Mouse (Mus musculus) adrenal gland, postnatal 10 days (tissue): ENCODE measurements at regions not wholly inside any gene's neighbourhood (a gene's known extent, or its start where the extent isn't known, plus 50 kb on each side); places are given as distances from the start of the nearest gene placed in this dataset.
A peak's percentile ranks its signal among the peaks of the same experiment; 100 is the strongest.

Experiments
- DNase-seq: peaks from one replicate; pipeline ENCODE4 v3.0.0; 2021; ENCODE audit warnings: mixed read lengths

DNA sequence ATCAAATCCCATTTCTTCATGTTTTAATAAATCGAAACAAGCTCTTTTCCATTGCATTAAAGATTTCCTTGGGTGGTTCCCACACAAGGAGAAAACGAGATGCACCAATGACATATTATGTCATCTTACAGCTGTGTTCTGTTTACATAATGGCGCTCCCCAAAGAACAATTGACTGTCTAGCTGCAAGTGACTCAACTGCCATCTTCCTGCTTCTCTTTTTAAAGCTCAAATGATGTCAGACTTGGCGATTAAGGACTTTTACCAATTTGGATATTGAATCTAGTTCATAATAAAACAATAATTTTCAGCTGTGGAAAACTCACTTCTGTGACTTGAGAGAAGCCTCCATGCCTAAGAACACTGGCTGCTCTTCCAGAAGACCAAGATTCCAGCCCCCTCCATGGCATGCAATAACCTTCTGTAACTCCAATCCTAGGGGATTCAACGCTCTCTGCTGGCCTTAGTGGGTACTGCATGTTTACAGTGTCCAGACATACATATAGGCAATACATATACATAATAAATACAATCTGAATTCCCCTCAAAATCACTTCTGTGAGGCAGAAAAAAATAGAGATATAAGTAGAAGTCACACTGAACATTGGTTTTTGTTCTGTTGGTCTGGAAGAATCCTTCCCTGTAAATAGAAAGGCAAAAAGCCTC lies 318.7 kb downstream of the Rnd3 start:
- no peak for DNase-seq

DNA sequence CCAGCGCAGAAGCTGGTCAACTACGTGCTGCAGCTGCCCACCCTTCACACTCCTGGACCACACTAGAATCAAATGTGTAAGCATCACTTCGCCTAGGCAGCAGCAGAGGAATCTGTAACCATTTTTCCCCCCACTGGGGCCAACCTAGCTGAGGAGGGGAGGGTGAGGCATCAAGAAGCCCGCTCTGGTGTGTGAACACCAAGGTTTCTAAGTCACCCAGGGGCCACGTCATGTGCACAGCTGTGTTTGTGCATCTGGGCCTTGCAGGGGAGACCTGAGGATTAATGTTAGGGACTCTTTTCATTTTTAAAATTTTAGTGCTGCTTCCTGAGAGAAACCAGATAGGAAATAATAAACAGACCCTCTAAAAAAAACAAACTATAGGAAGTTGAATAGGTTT lies 321.8 kb downstream of the Rnd3 start:
- DNase-seq, result no peak

DNA sequence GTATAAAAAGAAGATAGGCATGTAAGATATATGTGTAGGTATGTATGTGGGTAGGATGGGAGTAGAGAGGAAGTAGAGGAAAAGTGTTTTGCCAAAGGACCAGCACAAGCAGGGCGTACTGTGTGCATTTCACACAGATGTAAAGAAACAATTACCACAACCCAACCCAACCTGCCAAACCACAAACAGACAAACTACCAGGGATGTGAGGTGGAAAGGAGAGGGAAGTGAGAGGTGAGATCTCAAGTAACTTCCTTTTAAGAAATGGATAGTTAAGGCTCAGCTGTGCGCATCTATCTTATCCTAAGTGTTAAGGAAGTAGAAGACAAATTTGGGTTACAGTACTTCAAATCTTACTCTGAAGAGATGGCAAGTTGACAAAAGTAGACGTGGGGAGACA lies 322.4 kb downstream of the Rnd3 start:
- no peak for DNase-seq

DNA sequence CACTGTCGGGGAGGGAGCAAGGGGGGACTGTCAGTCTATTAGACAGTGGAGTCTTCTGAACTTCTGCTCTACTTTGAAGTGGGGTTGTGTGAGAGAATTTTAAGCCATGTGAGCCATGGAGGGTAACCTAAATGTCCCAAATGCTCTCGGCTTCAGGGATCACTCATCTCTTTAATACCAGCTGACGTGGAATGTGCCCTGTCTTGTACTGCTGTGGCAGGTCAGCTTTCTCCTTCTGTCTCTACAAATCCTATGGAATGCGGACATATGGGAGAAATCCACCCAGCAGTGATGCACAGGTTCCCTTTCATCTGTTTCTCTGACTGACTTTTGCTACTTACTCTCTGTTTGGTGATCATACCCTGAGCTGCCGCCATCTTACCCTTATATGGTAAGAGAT lies 323.3 kb downstream of the Rnd3 start:
- no peak for DNase-seq

DNA sequence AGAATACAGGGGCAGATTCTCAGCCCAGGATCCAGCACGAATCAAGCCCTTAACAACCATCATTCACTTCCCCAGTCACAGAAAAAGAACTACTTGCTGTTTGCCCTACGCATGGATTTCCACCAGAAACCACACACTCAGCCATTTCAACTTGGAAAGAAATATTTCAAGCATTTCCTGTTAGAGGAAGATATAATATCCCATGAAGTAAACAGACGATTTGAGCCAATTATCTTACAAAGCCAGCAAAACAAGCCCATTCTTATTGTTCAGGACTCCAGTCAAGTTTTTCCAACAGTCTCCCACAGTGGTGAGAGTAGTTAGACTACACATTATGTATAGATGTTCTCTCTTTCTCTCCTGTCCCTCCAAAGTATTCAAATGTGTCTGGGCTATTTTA lies 324.1 kb downstream of the Rnd3 start:
- no peak for DNase-seq

DNA sequence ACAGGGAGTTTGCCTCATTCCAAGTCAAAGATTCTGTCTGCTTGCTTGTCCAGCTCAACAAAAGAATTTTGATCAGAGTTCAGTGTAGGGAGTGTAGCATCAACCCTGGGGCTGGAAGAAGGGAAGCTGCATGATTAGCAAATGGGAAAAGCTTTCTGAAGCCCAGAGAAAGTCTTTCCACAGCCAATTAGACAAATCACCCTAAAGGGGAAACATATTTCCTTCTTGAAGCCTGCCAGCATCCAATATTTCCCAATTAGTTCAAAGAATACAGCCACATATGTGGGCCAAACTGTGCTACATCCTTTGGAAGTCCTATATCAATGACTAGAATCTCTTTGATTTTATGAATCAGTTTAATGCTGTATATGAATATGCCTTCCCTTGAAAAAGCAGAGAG lies 326.2 kb downstream of the Rnd3 start:
- DNase-seq, result no peak

DNA sequence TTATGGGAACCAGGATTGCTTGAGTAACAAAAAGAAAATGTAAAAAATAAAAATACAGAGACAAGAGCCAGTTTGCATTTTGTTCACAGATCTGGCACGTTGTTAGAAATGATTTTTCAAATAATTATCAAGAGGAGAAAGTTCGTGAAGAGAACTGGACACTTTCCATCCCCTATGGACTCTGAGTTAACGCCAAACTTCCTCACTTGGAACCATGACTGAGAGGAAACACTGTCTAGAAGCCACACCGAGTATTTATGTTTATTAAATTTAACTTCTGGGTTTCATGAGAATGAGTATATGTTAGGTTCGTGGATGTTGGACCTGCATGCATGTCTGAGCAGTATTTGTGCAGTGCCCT lies 329.6 kb downstream of the Rnd3 start:
- DNase-seq, result no peak

DNA sequence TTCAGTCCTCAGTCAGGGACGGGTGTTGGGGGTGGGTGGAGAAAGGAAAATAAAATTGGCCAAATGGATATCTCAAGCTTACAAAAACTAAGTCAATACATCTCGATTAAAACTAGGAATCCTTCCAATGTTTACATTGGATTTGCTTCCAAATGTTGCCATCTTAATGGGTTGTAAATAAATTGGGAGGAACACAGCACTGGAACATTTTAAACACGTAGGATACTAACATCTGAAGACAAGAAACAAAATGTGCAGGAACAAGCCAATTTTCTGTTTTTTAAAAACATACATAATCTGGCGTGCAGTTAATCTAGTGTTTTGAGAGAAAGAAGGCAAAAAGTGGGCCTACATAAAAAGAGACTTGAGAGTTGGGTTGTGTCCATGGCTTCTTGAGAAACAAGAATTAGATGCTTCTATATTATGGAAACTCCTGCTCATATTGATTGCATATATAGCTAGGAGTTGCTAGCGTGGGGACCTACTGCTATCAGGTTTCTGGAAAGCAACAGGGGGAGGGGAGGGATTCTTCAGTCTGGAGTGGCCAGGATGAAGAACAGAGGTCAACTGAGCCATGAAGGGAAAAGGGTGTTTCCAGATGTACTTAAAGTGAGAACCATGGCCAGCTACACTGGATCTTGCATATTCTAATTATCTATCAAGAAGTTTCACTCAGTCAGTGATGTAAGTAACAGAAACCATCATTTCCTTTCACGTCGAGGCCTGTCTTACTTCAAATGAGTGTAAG lies 330.2 kb downstream of the Rnd3 start:
- DNase-seq, result no peak

DNA sequence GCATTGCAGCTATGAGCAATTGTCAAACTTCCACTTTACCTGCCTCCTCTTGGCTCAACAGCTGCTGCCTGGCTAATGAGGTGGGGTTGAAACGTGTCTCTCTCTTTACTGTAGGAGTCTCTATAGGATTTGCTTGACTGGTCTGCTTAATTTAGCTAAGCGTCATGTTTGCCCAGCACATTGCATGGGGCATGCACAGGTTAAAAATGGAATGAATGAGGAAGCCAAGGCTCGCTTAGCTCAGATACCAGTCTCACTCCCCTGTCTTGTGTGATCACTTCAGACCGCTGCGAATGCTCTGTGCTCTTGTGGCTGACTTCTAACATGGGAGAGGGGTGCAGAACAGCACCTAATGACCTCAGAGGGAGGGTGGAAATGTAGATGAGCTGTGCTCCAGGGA lies 332.5 kb downstream of the Rnd3 start:
- no peak for DNase-seq

DNA sequence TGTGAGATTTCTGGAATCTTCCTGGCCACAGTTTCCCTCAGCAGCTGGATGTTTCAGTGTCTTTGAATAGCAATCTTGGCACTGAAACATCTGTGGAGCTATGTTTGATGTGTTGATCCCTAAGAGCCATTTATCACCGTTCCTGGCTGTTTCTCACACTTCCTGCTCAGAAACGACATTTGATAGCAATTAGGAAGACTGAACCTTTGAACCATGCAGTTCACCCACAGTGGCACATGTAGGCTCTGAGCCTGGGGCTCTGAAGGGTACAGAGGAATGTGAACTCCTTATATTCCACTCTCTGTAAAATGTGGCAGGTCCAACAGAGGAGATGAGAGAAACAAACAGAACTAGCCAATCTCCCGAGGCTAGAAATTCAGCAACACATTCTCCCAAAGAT lies 333.4 kb downstream of the Rnd3 start:
- no peak for DNase-seq

DNA sequence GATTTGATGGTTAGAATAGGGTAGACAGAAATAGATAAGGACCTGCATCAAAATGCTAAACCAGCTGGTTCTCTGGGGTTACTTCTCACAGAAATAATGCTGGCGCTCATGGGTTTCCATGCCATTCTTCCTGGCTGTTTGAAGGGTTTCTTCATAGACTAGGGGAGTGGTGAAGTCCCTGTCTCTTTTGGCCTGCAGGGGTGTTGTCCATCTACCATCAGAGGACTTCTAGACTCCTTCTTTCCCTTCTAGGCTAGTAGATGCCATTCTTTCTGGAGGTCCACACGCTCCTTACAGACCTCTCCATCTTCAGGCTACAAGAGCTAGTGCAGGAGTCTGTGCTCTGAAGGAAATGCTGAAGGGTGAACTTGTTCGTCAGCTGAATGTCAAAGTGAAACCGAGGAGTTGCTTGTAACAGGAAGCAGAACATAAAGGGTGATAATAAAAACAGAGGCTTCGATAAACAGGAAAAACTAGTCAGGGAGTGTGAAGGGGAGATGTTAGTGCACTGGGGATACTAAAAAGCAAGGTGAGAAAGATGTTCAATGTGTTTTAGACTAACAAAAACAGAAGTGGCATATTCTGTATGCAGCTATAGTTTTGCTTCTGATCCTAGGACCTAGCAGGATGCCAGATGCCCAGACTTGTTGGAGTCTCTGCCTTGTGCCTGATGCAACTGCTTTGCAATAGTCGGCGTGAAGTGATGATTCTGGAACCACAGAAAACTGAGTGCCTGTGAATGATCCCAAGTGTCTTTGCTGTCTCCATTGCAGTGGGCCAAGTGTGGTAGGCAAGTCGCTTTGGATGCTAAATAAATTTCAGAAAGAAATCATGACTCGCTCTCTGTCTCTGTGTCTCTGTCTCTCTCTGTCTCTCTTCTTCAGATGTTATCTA lies 335.1 kb downstream of the Rnd3 start:
- no peak for DNase-seq

DNA sequence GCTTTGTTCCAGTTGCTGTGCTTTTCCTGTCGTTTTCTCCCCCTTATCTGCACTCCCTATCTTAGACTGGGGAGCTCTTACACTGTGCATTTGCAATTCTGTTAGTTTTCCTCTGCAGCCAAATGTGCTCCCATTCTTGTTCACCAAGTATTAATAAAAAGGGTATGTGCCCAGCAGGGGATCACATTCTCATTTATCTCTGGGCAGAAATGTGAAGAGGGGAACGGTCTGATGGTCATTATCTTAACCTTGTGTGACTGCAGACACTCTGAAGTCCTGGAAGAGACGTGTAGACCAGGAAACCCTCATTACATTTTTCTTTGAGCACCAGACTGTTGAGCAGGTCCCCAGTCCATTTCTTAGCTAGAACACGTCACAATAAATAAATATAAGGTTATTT lies 336.6 kb downstream of the Rnd3 start:
- no peak for DNase-seq

DNA sequence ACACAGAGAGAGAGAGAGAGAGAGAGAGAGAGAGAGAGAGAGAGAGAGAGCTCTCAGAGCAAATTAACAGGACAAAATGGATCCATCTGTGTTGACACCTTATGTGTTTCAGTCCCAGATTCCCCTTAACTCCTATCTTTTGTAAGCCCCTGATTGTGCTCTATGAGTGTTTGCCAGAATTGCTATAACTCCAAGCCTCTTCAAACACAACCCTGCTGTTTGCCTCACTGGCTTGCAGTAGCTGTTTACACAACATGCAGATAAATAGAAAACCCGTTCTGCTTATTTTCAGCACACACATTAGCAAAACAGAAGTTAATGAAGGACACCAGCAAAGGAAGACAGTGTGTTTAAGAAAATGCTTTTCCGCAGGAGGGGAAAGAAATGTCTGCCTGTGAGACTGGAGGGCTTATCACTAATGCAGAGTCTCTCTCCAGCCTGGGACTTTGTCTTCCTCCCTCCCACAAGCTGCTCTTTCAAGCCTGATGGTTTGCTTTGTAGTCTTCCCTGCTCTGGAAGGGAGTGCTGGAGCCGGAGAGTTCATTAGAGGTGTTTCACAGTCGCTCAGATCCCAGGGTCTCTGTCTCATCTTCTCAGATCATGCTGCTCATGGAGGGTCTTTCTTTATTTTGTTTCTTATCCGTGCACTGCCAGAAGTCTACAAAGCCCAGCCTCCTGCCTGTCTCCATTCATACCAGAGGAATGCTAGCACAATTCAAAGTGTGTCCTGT lies 338.4 kb downstream of the Rnd3 start:
- DNase-seq, result no peak

DNA sequence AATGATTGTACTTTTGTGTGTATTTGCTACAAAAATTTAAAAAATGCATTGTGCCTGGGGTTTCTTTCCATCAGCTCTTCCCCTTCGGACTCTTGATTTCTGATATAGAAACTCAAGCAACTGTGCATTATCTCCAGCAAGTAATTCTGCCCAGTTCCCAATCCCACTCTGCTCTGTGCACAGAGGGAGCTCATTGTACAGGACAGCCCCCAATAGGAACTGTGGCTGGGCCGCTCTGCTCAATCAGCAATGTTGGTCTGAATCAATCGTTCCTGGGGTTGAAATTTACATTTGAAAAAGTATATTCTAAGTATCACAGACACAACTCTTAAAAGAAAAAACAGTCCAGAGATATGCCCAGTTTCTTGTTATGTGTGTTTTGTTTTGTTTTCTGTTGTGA lies 339.1 kb downstream of the Rnd3 start:
- no peak for DNase-seq

DNA sequence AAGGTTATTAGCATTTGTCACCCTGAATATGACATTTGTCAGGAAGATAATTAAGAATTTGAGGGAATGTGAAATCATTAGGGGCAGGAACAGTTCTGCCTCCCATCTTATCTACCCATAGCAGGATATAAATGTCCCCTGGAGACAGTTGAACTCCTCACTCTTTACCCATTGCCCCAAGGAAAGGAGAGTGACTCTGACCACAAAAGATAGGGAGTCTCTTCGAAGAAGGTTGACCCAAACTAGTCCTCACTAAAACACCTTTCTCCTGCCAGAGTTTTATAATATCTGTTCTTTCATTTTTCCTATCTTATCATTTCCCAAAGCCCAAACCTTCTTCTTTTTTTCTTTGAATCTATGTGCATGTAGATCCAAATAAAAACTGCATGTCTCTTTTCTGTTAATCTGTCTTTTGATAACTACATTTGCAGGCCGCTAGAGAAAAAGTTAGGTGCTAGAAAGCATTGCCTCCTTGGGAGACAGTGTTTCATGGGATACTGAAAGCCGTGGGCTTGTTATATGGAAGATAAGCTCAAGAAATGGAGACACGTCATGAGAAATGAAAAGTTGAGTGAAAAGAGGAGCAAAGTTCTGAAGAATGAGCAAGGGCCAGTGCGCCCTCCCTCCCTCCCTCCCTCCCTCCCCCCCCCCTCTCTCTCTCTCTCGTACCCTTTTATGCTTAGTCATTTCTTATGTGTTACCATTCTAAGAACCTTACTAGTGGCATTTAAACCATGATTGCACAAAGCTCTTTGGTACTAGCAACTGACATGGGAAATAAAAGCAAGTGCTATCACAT lies 341.6 kb downstream of the Rnd3 start:
- DNase-seq, result no peak

DNA sequence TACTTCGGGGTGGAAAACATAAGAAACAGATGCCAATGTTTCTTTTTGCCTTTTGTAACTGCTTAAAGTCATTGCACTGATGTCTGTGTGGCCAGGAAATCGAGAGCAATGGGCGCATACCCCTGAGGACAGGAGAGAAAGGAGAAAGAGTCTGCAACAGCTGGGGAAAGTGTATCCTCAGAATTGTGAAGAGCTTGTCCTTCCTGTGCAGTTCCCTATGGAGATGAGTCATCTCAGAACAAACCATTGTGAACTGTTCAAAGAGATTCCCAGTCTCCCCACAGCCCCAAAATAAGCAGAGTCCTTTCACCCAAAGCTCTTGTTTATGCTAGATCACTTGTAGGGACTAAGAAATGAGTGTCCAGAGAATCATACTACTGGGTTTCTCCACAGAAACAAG lies 343.3 kb downstream of the Rnd3 start:
- no peak for DNase-seq

DNA sequence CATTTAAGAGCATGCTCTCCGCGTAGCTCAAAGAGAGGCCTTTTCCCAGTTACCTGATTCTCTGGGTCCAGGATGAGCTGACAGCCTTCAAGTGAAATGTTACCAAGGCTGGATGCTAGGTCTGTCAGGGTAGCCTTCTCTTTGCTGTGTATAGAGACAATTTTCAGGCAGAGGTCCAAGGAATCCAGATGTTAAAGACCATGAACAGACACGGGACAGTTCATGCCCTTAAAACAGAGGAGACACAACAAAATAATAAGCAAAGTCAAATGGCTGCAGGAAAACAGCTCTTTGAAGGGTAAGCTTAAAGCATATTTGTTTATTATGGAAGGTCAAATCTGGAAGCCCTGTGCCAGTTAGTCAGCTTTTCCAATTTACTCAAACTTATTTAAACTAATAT lies 352.8 kb downstream of the Rnd3 start:
- DNase-seq, result no peak

DNA sequence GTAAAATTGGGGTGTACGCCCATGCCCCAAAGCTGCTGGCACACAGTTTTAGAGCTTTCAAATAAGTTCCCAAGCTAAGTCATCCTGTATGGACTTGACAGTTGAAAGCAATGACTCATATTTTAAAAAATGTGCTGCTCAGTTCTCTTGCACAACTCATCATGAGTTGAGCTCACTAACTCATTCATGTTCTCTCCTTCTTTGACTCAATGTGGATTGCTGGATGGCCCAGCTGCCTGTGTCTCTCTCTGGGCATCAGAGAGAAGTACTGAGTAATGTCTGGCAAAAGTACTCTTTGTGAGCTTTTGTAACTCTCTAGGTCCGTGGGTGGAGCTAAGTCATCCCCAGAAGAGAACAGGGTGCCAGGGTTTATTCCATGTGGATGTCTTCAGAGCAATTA lies 355.3 kb downstream of the Rnd3 start:
- peak; percentile 27 for DNase-seq

DNA sequence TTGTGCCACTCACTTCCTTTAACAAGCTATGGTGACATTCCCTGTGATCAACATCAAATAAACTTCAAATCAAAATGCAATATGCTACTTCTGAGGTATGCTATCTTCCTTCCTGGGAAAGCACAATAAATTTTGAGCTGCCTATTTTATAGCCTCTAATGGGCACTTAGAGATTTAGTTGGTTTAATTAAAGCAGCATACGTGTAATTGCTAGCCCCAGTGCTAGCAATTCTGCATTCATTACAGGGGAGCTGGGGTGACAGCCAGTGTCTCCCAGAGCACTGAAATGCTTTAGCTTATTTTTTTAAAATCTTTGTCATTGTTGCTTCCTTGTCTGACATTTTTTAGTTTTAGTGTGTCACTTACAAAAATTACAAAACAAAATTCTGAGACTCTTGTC lies 355.8 kb downstream of the Rnd3 start:
- DNase-seq, result no peak

DNA sequence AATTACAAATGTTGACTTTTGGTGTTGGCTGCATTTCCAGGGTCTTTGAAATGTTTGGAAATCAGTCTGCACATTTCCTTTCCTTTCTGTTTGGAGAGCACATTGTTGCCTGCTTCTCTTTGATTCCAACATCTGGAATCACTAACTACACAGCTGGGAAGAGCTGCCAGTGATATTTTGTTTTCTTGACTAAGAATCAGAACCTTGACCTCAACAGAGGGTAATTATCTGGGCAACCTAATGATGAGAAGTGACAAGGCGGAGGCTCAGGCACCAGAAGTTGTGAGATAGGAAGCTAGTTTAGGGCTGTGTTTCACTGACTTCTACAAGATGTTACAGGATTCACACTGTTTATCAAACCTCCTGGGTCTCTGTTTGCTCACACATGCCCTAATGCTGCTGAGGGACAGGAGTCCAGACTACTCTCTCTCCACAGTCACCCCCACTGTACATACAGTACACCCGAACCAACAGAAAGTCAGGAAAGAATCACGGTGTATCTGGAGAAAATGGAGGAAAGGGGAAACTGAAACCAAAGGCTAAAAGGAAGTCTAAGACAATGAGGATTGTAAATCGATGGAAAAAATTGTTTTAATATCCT lies 359.8 kb downstream of the Rnd3 start:
- no peak for DNase-seq

DNA sequence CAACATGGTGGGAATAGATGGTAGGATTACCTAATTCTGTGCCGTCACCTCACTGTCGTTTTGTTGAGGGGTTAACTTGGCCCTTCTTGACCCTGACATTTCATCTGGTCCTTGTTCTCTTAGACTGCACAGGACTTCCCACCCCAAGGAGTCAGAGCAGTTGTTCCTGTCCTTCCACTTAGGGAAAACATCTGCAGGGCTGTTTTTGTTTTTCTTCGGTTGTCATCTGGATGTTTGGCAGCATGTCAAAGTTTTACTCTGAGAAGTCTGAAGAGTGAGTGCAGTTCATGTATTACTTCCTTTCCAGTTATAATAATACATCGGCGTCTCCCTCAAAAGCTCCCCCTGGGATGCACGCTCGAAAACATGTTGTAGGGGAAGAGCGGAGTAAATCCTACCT lies 376.8 kb downstream of the Rnd3 start:
- no peak for DNase-seq
